Mouse (Mus musculus) layer of hippocampus, postnatal 36 days (tissue): ENCODE measurements around the gene Tshz3. TPM values are rescaled to one million over a fixed set of nuclear protein-coding genes. Genes with fewer than 3 reads are reported as not detected.

ENCODE experiments used
- DNase-seq, 2 experiments: peaks; one replicate each; pipeline ENCODE4 v3.0.0; 2022
- total RNA-seq, 2 experiments: library from RNA; stranded (reverse); gene quantifications; 2 replicates each; pipeline ENCODE4 v1.2.3; 2021

Gene Tshz3
- total RNA-seq, 2 experiments from 2014 or later = 12.4 to 12.9 TPM

DNA sequence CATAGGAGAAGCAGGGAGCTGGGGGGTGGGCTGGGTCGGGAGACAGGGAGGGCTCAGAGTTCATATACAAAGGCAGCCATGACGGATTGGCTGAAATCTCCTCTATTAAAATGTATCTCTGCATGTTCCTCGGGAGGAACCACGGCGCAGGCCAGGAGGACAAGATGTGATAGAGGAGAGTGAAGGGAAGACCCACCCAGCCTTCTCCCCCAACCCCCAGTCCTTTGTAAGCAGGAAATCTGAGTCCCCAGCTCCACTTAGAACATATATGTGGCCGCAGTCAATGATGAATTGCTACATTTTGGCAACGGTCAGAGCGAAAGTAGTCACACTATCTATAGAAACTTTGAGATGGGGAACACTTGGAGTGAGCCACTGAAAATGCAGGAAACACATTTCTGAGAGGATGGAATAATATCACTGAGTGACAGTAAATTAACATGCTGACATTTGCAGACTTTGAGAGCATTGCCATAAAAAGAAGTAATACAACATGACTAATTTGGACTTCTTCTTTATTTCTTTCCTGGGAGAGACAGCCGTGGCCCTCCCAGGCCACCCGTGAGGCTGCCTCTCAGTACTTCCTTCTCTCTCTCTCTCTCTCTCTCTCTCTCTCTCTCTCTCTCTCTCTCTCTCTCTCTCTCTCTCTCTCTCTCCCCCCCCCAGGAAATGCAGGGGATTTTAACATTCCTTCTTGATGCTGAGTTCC, 88.9 kb downstream of the Tshz3 start:
- DNase-seq = no peak

DNA sequence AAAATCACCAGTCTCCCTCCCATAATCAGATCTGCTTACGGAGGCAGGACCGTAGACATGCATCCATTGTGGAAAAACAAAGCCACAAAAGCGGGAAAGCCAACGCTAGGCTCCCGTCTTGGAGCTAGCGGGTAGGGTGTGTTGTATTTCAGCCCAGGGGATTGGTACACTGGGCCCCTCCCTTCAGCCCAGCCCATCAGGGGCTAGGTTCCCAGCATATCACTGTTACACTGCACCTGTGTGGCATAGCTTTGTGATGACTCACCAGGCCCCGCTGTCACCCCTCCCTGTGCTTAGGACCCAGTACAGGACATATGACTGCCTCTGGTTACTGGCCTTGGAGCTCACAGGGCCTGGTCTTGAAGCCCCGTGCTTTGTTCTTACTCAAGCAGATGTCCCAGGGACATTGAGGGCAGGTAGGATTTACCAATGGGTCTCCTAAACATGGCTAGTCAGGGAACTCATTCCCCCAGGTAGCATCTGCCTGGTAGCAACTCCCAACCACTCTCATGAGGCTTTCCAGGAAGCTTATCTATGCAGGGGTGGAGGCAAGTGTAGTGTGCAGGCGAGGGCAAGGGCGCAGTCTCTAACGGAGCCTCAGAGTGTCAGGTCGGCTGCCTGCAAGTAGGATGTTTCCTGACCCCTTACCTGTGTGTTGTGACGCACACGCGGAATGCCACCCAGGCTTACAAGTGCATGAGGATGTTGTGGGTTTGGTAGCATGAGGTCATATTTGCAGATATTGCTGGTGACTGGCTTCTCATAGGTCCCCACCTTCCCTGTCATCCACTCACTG, 98.7 kb downstream of the Tshz3 start:
- no peak for DNase-seq
